Mouse (Mus musculus): Measurements from ENCODE around the gene Lamc1. TPM values are rescaled to one million over a fixed set of nuclear protein-coding genes. Genes with fewer than 3 reads are reported as not detected.

Gene Lamc1
- polyA plus RNA-seq, 1 experiment from 2014 or later, result 32.4 TPM

- H3K4me3 ChIP-seq (replicated peaks), result peak overlapping the region; percentile 97
- H3K27me3 ChIP-seq, result no peaks in the 10 kb centered on the region
- H3K36me3 ChIP-seq, result 0 out of 2 replicates have a peak, but pooled peaks cover 4% of the 10 kb centered on the region
- H3K9ac ChIP-seq (replicated peaks), result peak overlapping the region; percentile 97; the same call in 1 of the 2 replicates
- H3K9me3 ChIP-seq, result no peaks in the 10 kb centered on the region
- no peak for ATAC-seq (ENCODE audit: insufficient number of reproducible peaks, insufficient read depth, low FRiP score, low TSS enrichment, low read depth)
- peaks cover 37% of the 10 kb centered on the region for H3K4me1 ChIP-seq (replicated peaks)
- WGBS, result under 1% methylated on average over 4 of the region's 4 CpGs
- no peak overlapping the region for H3K27ac ChIP-seq
- peak overlapping the region; percentile 83 for H3K4me2 ChIP-seq
Measured at GRCm38 (mm10) chr1:153331206-153331605, 1.4 kb downstream of the Lamc1 start.

- 87% methylated on average over 6 of the region's 6 CpGs for WGBS
- ATAC-seq (ENCODE audit: insufficient number of reproducible peaks, insufficient read depth, low FRiP score, low TSS enrichment, low read depth), result no peak
- H3K4me2 ChIP-seq, result peak overlapping the region; percentile 83
Measured at GRCm38 (mm10) chr1:153329306-153329705, 3.3 kb downstream of the Lamc1 start.

GRCm38 (mm10) chr1:153327063-153327462 is 5.5 kb downstream of the Lamc1 start:
- Histone ChIP-seq H3K36me3 (peaks cover 17% of the 10 kb centered on the region; the same call in 1 of the 2 replicates), H3K4me3 (replicated peaks) (no peak overlapping the region), H3K4me1 (replicated peaks) (peaks cover 30% of the 10 kb centered on the region), H3K27ac (no peak overlapping the region), H3K9ac (replicated peaks) (no peak overlapping the region), H3K27me3 (no peaks in the 10 kb centered on the region), H3K9me3 (no peaks in the 10 kb centered on the region), H3K4me2 (no peak overlapping the region)
- no peak for ATAC-seq (ENCODE audit: insufficient number of reproducible peaks, insufficient read depth, low FRiP score, low TSS enrichment, low read depth)
- WGBS, result 90% methylated on average over 4 of the region's 4 CpGs

More at GRCm38 (mm10) chr1:153329306-153329705, 3.3 kb downstream of the Lamc1 start:
- no peak overlapping the region for H3K9ac ChIP-seq (replicated peaks)
- no peak overlapping the region for H3K27ac ChIP-seq
- H3K4me1 ChIP-seq (replicated peaks), result peaks cover 37% of the 10 kb centered on the region
- H3K27me3 ChIP-seq, result no peaks in the 10 kb centered on the region
- H3K9me3 ChIP-seq, result no peaks in the 10 kb centered on the region
- H3K4me3 ChIP-seq (replicated peaks), result no peak overlapping the region
- H3K36me3 ChIP-seq, result 0 out of 2 replicates have a peak, but pooled peaks cover 11% of the 10 kb centered on the region

GRCm38 (mm10) chr1:153326226-153326625 is 6.4 kb downstream of the Lamc1 start:
- 73% methylated on average over 7 of the region's 7 CpGs for WGBS
- ATAC-seq (ENCODE audit: insufficient number of reproducible peaks, insufficient read depth, low FRiP score, low TSS enrichment, low read depth), result no peak

GRCm38 (mm10) chr1:153321404-153321803 is 11.2 kb downstream of the Lamc1 start:
- 78% methylated on average over 12 of the region's 12 CpGs for WGBS
- H3K27ac ChIP-seq, result no peak overlapping the region
- peaks cover 15% of the 10 kb centered on the region; the same call in 1 of the 2 replicates for H3K36me3 ChIP-seq
- no peak overlapping the region for H3K4me2 ChIP-seq
- no peak overlapping the region for H3K4me3 ChIP-seq (replicated peaks)
- no peaks in the 10 kb centered on the region for H3K9me3 ChIP-seq
- no peak overlapping the region for H3K9ac ChIP-seq (replicated peaks)
- peaks cover 13% of the 10 kb centered on the region; the same call in 1 of the 2 replicates for H3K4me1 ChIP-seq (replicated peaks)
- ATAC-seq (ENCODE audit: insufficient number of reproducible peaks, insufficient read depth, low FRiP score, low TSS enrichment, low read depth), result no peak
- no peaks in the 10 kb centered on the region for H3K27me3 ChIP-seq

More at GRCm38 (mm10) chr1:153326226-153326625, 6.4 kb downstream of the Lamc1 start:
- Histone ChIP-seq H3K9ac (replicated peaks) (no peak overlapping the region), H3K4me2 (no peak overlapping the region), H3K27me3 (no peaks in the 10 kb centered on the region), H3K9me3 (no peaks in the 10 kb centered on the region), H3K36me3 (peaks cover 17% of the 10 kb centered on the region; the same call in 1 of the 2 replicates), H3K4me1 (replicated peaks) (peaks cover 28% of the 10 kb centered on the region), H3K4me3 (replicated peaks) (no peak overlapping the region), H3K27ac (no peak overlapping the region)

- Histone ChIP-seq H3K4me1 (replicated peaks) (peaks cover 13% of the 10 kb centered on the region; the same call in 1 of the 2 replicates), H3K27ac (no peak overlapping the region), H3K36me3 (peaks cover 10% of the 10 kb centered on the region; the same call in 1 of the 2 replicates), H3K9ac (replicated peaks) (no peak overlapping the region), H3K9me3 (no peaks in the 10 kb centered on the region), H3K27me3 (no peaks in the 10 kb centered on the region), H3K4me2 (no peak overlapping the region), H3K4me3 (replicated peaks) (no peak overlapping the region)
- no peak for ATAC-seq (ENCODE audit: insufficient number of reproducible peaks, insufficient read depth, low FRiP score, low TSS enrichment, low read depth)
- 43% methylated on average over 6 of the region's 6 CpGs for WGBS
Measured at GRCm38 (mm10) chr1:153320554-153321147, 11.9 kb downstream of the Lamc1 start.

- H3K9ac ChIP-seq (replicated peaks), result no peak overlapping the region
- no peaks in the 10 kb centered on the region for H3K9me3 ChIP-seq
- no peak overlapping the region for H3K4me3 ChIP-seq (replicated peaks)
- peaks cover 6% of the 10 kb centered on the region; the same call in 1 of the 2 replicates for H3K36me3 ChIP-seq
- no peak overlapping the region for H3K27ac ChIP-seq
- H3K4me2 ChIP-seq, result no peak overlapping the region
- peaks cover 13% of the 10 kb centered on the region; the same call in 1 of the 2 replicates for H3K4me1 ChIP-seq (replicated peaks)
- no peaks in the 10 kb centered on the region for H3K27me3 ChIP-seq
- no peak for ATAC-seq (ENCODE audit: insufficient number of reproducible peaks, insufficient read depth, low FRiP score, low TSS enrichment, low read depth)
- WGBS, result 64% methylated on average over 4 of the region's 4 CpGs
Measured at GRCm38 (mm10) chr1:153320121-153320520, 12.5 kb downstream of the Lamc1 start.

GRCm38 (mm10) chr1:153318741-153319140 is 13.8 kb downstream of the Lamc1 start:
- no peaks in the 10 kb centered on the region for H3K9me3 ChIP-seq
- ATAC-seq (ENCODE audit: insufficient number of reproducible peaks, insufficient read depth, low FRiP score, low TSS enrichment, low read depth), result no peak
- no peak overlapping the region for H3K9ac ChIP-seq (replicated peaks)
- H3K27me3 ChIP-seq, result no peaks in the 10 kb centered on the region
- H3K27ac ChIP-seq, result no peak overlapping the region
- peaks cover 2% of the 10 kb centered on the region; the same call in 1 of the 2 replicates for H3K36me3 ChIP-seq
- no peak overlapping the region for H3K4me2 ChIP-seq
- peaks cover 13% of the 10 kb centered on the region; the same call in 1 of the 2 replicates for H3K4me1 ChIP-seq (replicated peaks)
- H3K4me3 ChIP-seq (replicated peaks), result no peak overlapping the region
- WGBS, result 97% methylated on average over 1 of the region's 1 CpGs

- WGBS, result 95% methylated on average over 7 of the region's 7 CpGs
- Histone ChIP-seq H3K4me2 (no peak overlapping the region), H3K36me3 (no peaks in the 10 kb centered on the region), H3K27ac (no peak overlapping the region), H3K4me1 (replicated peaks) (peaks cover 13% of the 10 kb centered on the region; the same call in 1 of the 2 replicates), H3K4me3 (replicated peaks) (no peak overlapping the region), H3K27me3 (no peaks in the 10 kb centered on the region), H3K9me3 (no peaks in the 10 kb centered on the region), H3K9ac (replicated peaks) (no peak overlapping the region)
- ATAC-seq (ENCODE audit: insufficient number of reproducible peaks, insufficient read depth, low FRiP score, low TSS enrichment, low read depth), result no peak
Measured at GRCm38 (mm10) chr1:153318287-153318686, 14.3 kb downstream of the Lamc1 start.

- H3K4me1 ChIP-seq (replicated peaks), result peaks cover 13% of the 10 kb centered on the region; the same call in 1 of the 2 replicates
- H3K27me3 ChIP-seq, result no peaks in the 10 kb centered on the region
- 72% methylated on average over 16 of the region's 16 CpGs for WGBS
- no peak overlapping the region for H3K4me2 ChIP-seq
- H3K36me3 ChIP-seq, result no peaks in the 10 kb centered on the region
- H3K9me3 ChIP-seq, result no peaks in the 10 kb centered on the region
- no peak overlapping the region for H3K4me3 ChIP-seq (replicated peaks)
- H3K27ac ChIP-seq, result no peak overlapping the region
- H3K9ac ChIP-seq (replicated peaks), result no peak overlapping the region
- ATAC-seq (ENCODE audit: insufficient number of reproducible peaks, insufficient read depth, low FRiP score, low TSS enrichment, low read depth), result no peak
Measured at GRCm38 (mm10) chr1:153317486-153318260, 14.9 kb downstream of the Lamc1 start.

- no peak for ATAC-seq (ENCODE audit: insufficient number of reproducible peaks, insufficient read depth, low FRiP score, low TSS enrichment, low read depth)
- no peak overlapping the region for H3K4me3 ChIP-seq (replicated peaks)
- H3K9me3 ChIP-seq, result no peaks in the 10 kb centered on the region
- 76% methylated on average over 8 of the region's 8 CpGs for WGBS
- no peak overlapping the region for H3K27ac ChIP-seq
- no peak overlapping the region for H3K4me2 ChIP-seq
- no peak overlapping the region for H3K9ac ChIP-seq (replicated peaks)
- H3K4me1 ChIP-seq (replicated peaks), result peaks cover 13% of the 10 kb centered on the region; the same call in 1 of the 2 replicates
- H3K27me3 ChIP-seq, result no peaks in the 10 kb centered on the region
- no peaks in the 10 kb centered on the region for H3K36me3 ChIP-seq
Measured at GRCm38 (mm10) chr1:153316956-153317355, 15.6 kb downstream of the Lamc1 start.
